8 mouse cellular contexts compared by ENCODE assay signal in the genomic region with DNA sequence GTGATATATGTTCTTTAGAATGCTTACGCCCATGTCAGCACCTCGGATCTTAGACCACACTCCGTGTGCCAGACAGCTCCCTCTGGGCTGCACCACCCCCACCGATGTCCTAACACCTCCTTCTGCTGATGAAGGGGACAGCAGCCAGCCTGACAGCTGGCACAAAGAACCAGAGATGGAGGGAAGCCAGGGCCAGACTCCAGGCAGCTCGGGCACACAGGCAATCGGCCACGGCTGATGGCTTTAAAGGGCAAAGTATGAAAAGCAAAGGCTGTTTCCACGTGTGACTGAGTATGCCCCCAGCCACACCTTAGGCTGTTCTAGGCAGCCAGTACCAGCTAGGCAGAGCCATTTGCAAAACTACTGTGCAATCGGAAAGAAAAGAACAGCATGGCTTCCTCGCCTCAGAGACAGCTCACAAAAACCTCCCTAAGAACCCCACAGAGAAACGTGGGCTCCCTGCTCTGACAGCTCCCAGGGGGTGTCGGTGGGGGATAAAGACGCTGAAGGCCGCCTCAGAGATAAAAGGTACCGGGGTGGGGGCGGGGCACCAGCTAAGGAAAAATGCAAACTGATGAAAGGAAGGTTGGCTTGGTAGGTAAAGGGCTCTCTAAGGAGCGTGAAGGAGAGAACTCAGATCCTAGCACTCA. TPM values are rescaled to one million over a fixed set of nuclear protein-coding genes. Genes with fewer than 3 reads are reported as not detected.
DNase-seq lines count a peak whose midpoint lies in the region; ATAC-seq and TF ChIP-seq lines count a peak whose summit lies in the region.

No protein-coding gene starts in this region.

- no peak; the same call in 1 of the 2 replicates for TF ChIP-seq CTCF in left cerebral cortex, adult 2 months (IDR thresholded peaks at IDR 0.05)
- TF ChIP-seq CTCF in thymus, adult 2 months (IDR thresholded peaks at IDR 0.05; ENCODE audit: borderline replicate concordance, control insufficient read depth, extremely low read depth, insufficient read depth, low read length, poor library complexity), result no peak

- no peaks in the 10 kb centered on the region for H3K9me3 ChIP-seq in intestine, embryonic 16.5 days (ENCODE audit: control insufficient read depth, low read length)
- no peaks in the 10 kb centered on the region for H3K9me3 ChIP-seq in neural tube, embryonic 13.5 days

- no peak overlapping the region for H3K27ac ChIP-seq in intestine, embryonic 16.5 days (ENCODE audit: low read length)
- no peak overlapping the region; the same call in 1 of the 2 replicates for H3K27ac ChIP-seq in left cerebral cortex, adult 2 months
- peak overlapping the region; percentile 79 for H3K27ac ChIP-seq in neural tube, embryonic 13.5 days (replicated peaks)
- H3K27ac ChIP-seq in thymus, adult 2 months (ENCODE audit: control insufficient read depth, insufficient read depth, low read length), result no peak overlapping the region

- no peak overlapping the region for H3K4me3 ChIP-seq in intestine, embryonic 16.5 days (ENCODE audit: low read length)
- H3K4me3 ChIP-seq in left cerebral cortex, adult 2 months, result peak overlapping the region; percentile 3; the same call in 1 of the 2 replicates
- no peak overlapping the region for H3K4me3 ChIP-seq in neural tube, embryonic 13.5 days
- no peak overlapping the region for H3K4me3 ChIP-seq in thymus, adult 2 months (ENCODE audit: control insufficient read depth, insufficient read depth, low read length)

- ATAC-seq in intestine, embryonic 16.5 days, result no peak
- ATAC-seq in neural tube, embryonic 13.5 days (ENCODE audit: low read depth), result 0 out of 2 replicates have a peak, but pooled peaks have one; percentile 19

- H3K4me1 ChIP-seq in intestine, embryonic 16.5 days (ENCODE audit: control insufficient read depth, insufficient read depth, low read length), result peaks cover 58% of the 10 kb centered on the region
- H3K4me1 ChIP-seq in neural tube, embryonic 13.5 days (replicated peaks), result peaks cover 93% of the 10 kb centered on the region
- peaks cover 20% of the 10 kb centered on the region for H3K4me1 ChIP-seq in thymus, adult 2 months (replicated peaks; ENCODE audit: control insufficient read depth, insufficient read depth, low read length)

- H3K9ac ChIP-seq in intestine, embryonic 16.5 days (ENCODE audit: low read depth, low read length), result peak overlapping the region; percentile 27
- peak overlapping the region; percentile 49 for H3K9ac ChIP-seq in neural tube, embryonic 13.5 days

- no peaks in the 10 kb centered on the region for H3K27me3 ChIP-seq in intestine, embryonic 16.5 days (replicated peaks; ENCODE audit: control insufficient read depth, insufficient read depth, low read length)
- no peaks in the 10 kb centered on the region for H3K27me3 ChIP-seq in neural tube, embryonic 13.5 days
- H3K27me3 ChIP-seq in thymus, adult 2 months (ENCODE audit: control insufficient read depth, insufficient read depth, low read length), result no peaks in the 10 kb centered on the region

- TF ChIP-seq POLR2A in thymus, adult 2 months (IDR thresholded peaks at IDR 0.05; ENCODE audit: control insufficient read depth, extremely low read depth, insufficient read depth, low read length, poor library complexity), result no peak

- intact Hi-C loops in gastrocnemius, postnatal 36 days (cut with DNase I), result no loop called here
- intact Hi-C loops in left cerebral cortex, adult 2 months (cut with DNase I), result no loop called here

- peak overlapping the region; percentile 32 for H3K4me2 ChIP-seq in intestine, embryonic 16.5 days (ENCODE audit: low read depth, low read length)
- peak overlapping the region; percentile 36 for H3K4me2 ChIP-seq in neural tube, embryonic 13.5 days

- no peaks in the 10 kb centered on the region for H3K36me3 ChIP-seq in intestine, embryonic 16.5 days (ENCODE audit: control insufficient read depth, insufficient read depth, low read length)
- no peaks in the 10 kb centered on the region for H3K36me3 ChIP-seq in neural tube, embryonic 13.5 days
- H3K36me3 ChIP-seq in thymus, adult 2 months (ENCODE audit: control insufficient read depth, insufficient read depth, low read length), result no peaks in the 10 kb centered on the region

- 32% methylated on average over 17 of the region's 17 CpGs for WGBS in intestine, embryonic 16.5 days
- 9% methylated on average over 17 of the region's 17 CpGs for WGBS in neural tube, embryonic 13.5 days
- 83% methylated on average over 17 of the region's 17 CpGs for WGBS in thymus, adult 2 months

- DNase-seq in adipocyte (ENCODE audit: low spot score), result peak; percentile 89
- DNase-seq in cerebellum, adult 8-10 months, result peak; percentile 92
- peak; percentile 65 to 67 for DNase-seq in gastrocnemius, postnatal 36 days
- peak; percentile 56 to 67 for DNase-seq in left cerebral cortex, adult 2 months (ENCODE audit: extremely low spot score in 1 of 2, low spot score in 2 of 2)
- no peak for DNase-seq in thymus, adult 18-20 months
- DNase-seq in thymus, adult 2 months, result no peak

RNA-seq across cellular contexts. Expression of a gene that starts 8.4 kb away (rescaled TPM):
- total RNA-seq in gastrocnemius, postnatal 36 days (2021), result 10 to 100 TPM; 19.2 to 23.2 TPM
- polyA plus RNA-seq in intestine, embryonic 16.5 days (2015; fragmentation: Nextera tagmentation; extraction: Ambion mirVana), result 11.0 and 12.7 TPM in 2 replicates
- 10 to 100 TPM; 25.2 to 34.6 TPM for total RNA-seq in left cerebral cortex, adult 2 months (2021)
- polyA plus RNA-seq in neural tube, embryonic 13.5 days (2015; fragmentation: Nextera tagmentation; extraction: Ambion mirVana), result 49.0 and 50.8 TPM in 2 replicates
- polyA plus RNA-seq in thymus, adult 2 months (2012; rRNA removed), result 10.8 and 12.0 TPM in 2 replicates

RNA-seq across cellular contexts. Expression of a gene that starts 8.4 kb away (rescaled TPM):
- total RNA-seq in gastrocnemius, postnatal 36 days (2021), result not detected
- polyA plus RNA-seq in intestine, embryonic 16.5 days (2015; fragmentation: Nextera tagmentation; extraction: Ambion mirVana), result 1.4 and 2.8 TPM in 2 replicates
- total RNA-seq in left cerebral cortex, adult 2 months (2021), result 1 to 10 TPM; 1.3 to 1.5 TPM
- polyA plus RNA-seq in neural tube, embryonic 13.5 days (2015; fragmentation: Nextera tagmentation; extraction: Ambion mirVana), result 15.7 and 15.8 TPM in 2 replicates
- 1.8 and 2.5 TPM in 2 replicates for polyA plus RNA-seq in thymus, adult 2 months (2012; rRNA removed)

RNA-seq across cellular contexts. Expression of a gene that starts 47.7 kb away (rescaled TPM):
- total RNA-seq in gastrocnemius, postnatal 36 days (2021), result 100 to 1,000 TPM; 122 to 134 TPM
- 90.5 and 99.0 TPM in 2 replicates for polyA plus RNA-seq in intestine, embryonic 16.5 days (2015; fragmentation: Nextera tagmentation; extraction: Ambion mirVana)
- total RNA-seq in left cerebral cortex, adult 2 months (2021), result 100 to 1,000 TPM; 241 to 268 TPM
- 58.0 and 62.5 TPM in 2 replicates for polyA plus RNA-seq in neural tube, embryonic 13.5 days (2015; fragmentation: Nextera tagmentation; extraction: Ambion mirVana)
- 80.0 and 94.8 TPM in 2 replicates for polyA plus RNA-seq in thymus, adult 2 months (2012; rRNA removed)

Comparison
In these comparisons a context has a peak if more than half of its experiments do, and no peak if none do; other contexts are left out.
1. DNase-seq: peak in adipocyte (single experiment), cerebellum, adult 8-10 months (single experiment), gastrocnemius, postnatal 36 days (2 of 2) and left cerebral cortex, adult 2 months (2 of 2); none in thymus, adult 18-20 months (0 of 2) and thymus, adult 2 months (single experiment).